Mouse (Mus musculus): ENCODE measurements around the gene Emc9.
A peak's percentile ranks its signal among the peaks of the same experiment; 100 is the strongest.

Emc9 gene

GRCm38 (mm10) chr14:55560202-55561073, 24.7 kb downstream of the Emc9 start, which contains the start of gene A730061H03Rik:
TSS of gene A730061H03Rik (minus strand) at chr14:55560406.
- DNase-seq: peak; percentile 99 to 100

GRCm38 (mm10) chr14:55559799-55560201, 25.3 kb downstream of the Emc9 start, which contains the start of gene Dcaf11:
TSS of gene Dcaf11 (plus strand) at chr14:55560006.
- DNase-seq: peak; percentile 96 to 97

- DNase-seq: no peak
Measured at GRCm38 (mm10) chr14:55558740-55559448, 26.2 kb downstream of the Emc9 start.

GRCm38 (mm10) chr14:55557587-55557986, 27.5 kb downstream of the Emc9 start:
- peak; percentile 43 to 44 for DNase-seq

GRCm38 (mm10) chr14:55557003-55557402, 28.1 kb downstream of the Emc9 start:
- peak; percentile 90 to 93 for DNase-seq

GRCm38 (mm10) chr14:55555788-55556187, 29.3 kb downstream of the Emc9 start:
- DNase-seq: no peak

- DNase-seq: no peak
Measured at GRCm38 (mm10) chr14:55554635-55555034, 30.5 kb downstream of the Emc9 start.

- DNase-seq: no peak
Measured at GRCm38 (mm10) chr14:55551794-55552193, 33.3 kb downstream of the Emc9 start.

GRCm38 (mm10) chr14:55551347-55551746, 33.8 kb downstream of the Emc9 start:
- no peak for DNase-seq

- no peak for DNase-seq
Measured at GRCm38 (mm10) chr14:55550191-55550590, 34.9 kb downstream of the Emc9 start.

- DNase-seq: no peak
Measured at GRCm38 (mm10) chr14:55544334-55544733, 40.8 kb downstream of the Emc9 start.

- DNase-seq: no peak
Measured at GRCm38 (mm10) chr14:55542268-55542667, 42.8 kb downstream of the Emc9 start.

- peak; percentile 77 to 87 for DNase-seq
Measured at GRCm38 (mm10) chr14:55540787-55541321, 44.2 kb downstream of the Emc9 start.

- peak; percentile 90 to 94 for DNase-seq
Measured at GRCm38 (mm10) chr14:55540067-55540786, 44.9 kb downstream of the Emc9 start, which contains the start of gene Pck2. TSS of gene Pck2 (plus strand) at chr14:55540266.

- peak; percentile 47 to 86 for DNase-seq
Measured at GRCm38 (mm10) chr14:55536116-55536745, 48.9 kb downstream of the Emc9 start.

Measured in kidney, postnatal 36 days (tissue).